Mouse (Mus musculus) kidney, adult 2 months (tissue): Measurements from ENCODE around the gene Palm.

Experiments
- CTCF ChIP-seq: fragments of 200-500 bp; conservative IDR thresholded peaks from 2 replicates; pipeline ENCODE4 v1.5.1; 2011; ENCODE audit warnings: low read depth, mild to moderate bottlenecking, control low read depth, low read length, moderate library complexity, mixed read lengths; ENCODE audit not compliant: insufficient read depth, insufficient read length
- POLR2A ChIP-seq: fragments of 200-500 bp; IDR thresholded peaks from one replicate; pipeline ENCODE4 v1.6.1; 2011; ENCODE audit warnings: low read depth, low read length, control low read depth

- TF ChIP-seq CTCF (no peak), POLR2A (no peak)
These were observed 2.5 kb downstream of the Palm start for GRCm38 (mm10) chr10:79795905-79796304.
